ENCODE assay signal across 27 mouse cellular contexts in the genomic region with DNA sequence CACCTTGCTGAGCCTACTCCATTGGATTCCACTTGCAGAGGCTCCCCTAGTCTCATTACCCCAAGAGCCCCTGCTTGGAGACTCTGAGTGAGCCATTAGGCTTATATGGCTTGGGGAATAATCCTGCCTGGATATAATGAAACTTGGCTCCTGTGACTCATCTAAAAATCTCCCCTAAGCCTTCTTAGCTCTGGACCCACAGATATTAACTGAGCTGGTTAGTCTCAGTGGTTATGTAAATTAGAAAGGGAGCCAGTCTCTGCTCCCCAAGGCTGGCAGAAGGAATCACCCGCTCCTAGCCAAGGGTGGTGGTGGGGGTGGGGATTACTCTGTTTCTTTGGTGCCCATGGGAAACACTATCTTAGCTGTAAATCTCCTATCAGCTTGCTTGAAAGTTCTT.
DNase-seq lines count a peak whose midpoint lies in the region; TF ChIP-seq lines count a peak whose summit lies in the region.
"Had no signal": no experiment of that assay in that cellular context is flagged by ENCODE, and none has a peak within 500 bp of the region (broad histone marks: within the 10 kb centered on the region; RNA-seq: fewer than 3 reads in every experiment).

No protein-coding gene starts in this region.

- peaks cover 11% of the 10 kb centered on the region for H3K4me1 ChIP-seq in olfactory bulb, adult 2 months (ENCODE audit: control insufficient read depth, insufficient read depth, low read length)
- H3K4me1 ChIP-seq: heart, embryonic 15.5 days; megakaryocyte, embryonic 14.5 days had no signal

- 23% methylated on average over 1 of the region's 1 CpGs for WGBS in olfactory bulb, adult 2 months

- DNase-seq in gastrocnemius, adult 2 months: no peak
- DNase-seq in gastrocnemius, postnatal 25 days: no peak
- no peak for DNase-seq in left cerebral cortex, adult 2 months (ENCODE audit: extremely low spot score in 1 of 2, low spot score in 2 of 2)
- DNase-seq in left cerebral cortex, postnatal 25 days (ENCODE audit: low spot score in 2 of 2): no peak
- DNase-seq in brain, embryonic 14.5 days (ENCODE audit: low read depth): peak; percentile 35
- no peak for DNase-seq in adrenal gland, adult 18-20 months (ENCODE audit: low spot score in 2 of 2)
- DNase-seq: adrenal gland, postnatal 10 days; cerebellum, adult 8-10 months; cerebellum, postnatal 36 days; embryo, embryonic 11 days; gastrocnemius, postnatal 36 days; heart, postnatal 36 days; kidney, adult 11 months; kidney, postnatal 36 days; left cerebral cortex, postnatal 4 days; lung, embryonic 14.5 days; right cerebral cortex, postnatal 14 days; thymus, adult 2 months; thymus, postnatal 4 days had no signal

- peak overlapping the region; percentile 59; the same call in 1 of the 2 replicates for H3K27ac ChIP-seq in gastrocnemius, adult 2 months
- H3K27ac ChIP-seq in left cerebral cortex, adult 2 months: peak overlapping the region; percentile 50
- peak overlapping the region; percentile 83 for H3K27ac ChIP-seq in olfactory bulb, adult 2 months (ENCODE audit: insufficient read depth, low read depth, low read length)
- H3K27ac ChIP-seq: embryonic facial prominence, embryonic 15.5 days; heart, embryonic 15.5 days; kidney, embryonic 15.5 days; limb, embryonic 15.5 days; liver, embryonic 14.5 days; stomach, postnatal 0 days had no signal

- H3K4me3 ChIP-seq in gastrocnemius, adult 2 months: no peak overlapping the region
- H3K4me3 ChIP-seq in left cerebral cortex, adult 2 months: no peak overlapping the region
- H3K4me3 ChIP-seq in olfactory bulb, adult 2 months (ENCODE audit: insufficient read depth, low read depth, low read length): no peak overlapping the region
- H3K4me3 ChIP-seq: embryonic facial prominence, embryonic 15.5 days; heart, embryonic 15.5 days; kidney, embryonic 15.5 days; limb, embryonic 15.5 days; megakaryocyte, embryonic 14.5 days had no signal

- intact Hi-C loops in gastrocnemius, adult 2 months (cut with DNase I): no loop called here
- intact Hi-C loops in left cerebral cortex, adult 2 months (cut with DNase I): no loop called here
- intact Hi-C loops in left cerebral cortex, postnatal 25 days (cut with DNase I): no loop called here

- no peak for TF ChIP-seq POLR2A in brain, embryonic 14.5 days (IDR thresholded peaks at IDR 0.05; ENCODE audit: borderline replicate concordance, extremely low read depth, insufficient read depth, insufficient read length, poor library complexity, severe bottlenecking)
- no peak for TF ChIP-seq POLR2A in olfactory bulb, adult 2 months (IDR thresholded peaks at IDR 0.05; ENCODE audit: insufficient read depth, low read depth, low read length)

- no peak for TF ChIP-seq CTCF in gastrocnemius, adult 2 months (IDR thresholded peaks at IDR 0.05)
- no peak for TF ChIP-seq CTCF in left cerebral cortex, adult 2 months (IDR thresholded peaks at IDR 0.05)
- no peak for TF ChIP-seq CTCF in brain, embryonic 14.5 days (IDR thresholded peaks at IDR 0.05; ENCODE audit: borderline replicate concordance, extremely low read depth, insufficient read depth, insufficient read length)
- no peak for TF ChIP-seq CTCF in olfactory bulb, adult 2 months (IDR thresholded peaks at IDR 0.05; ENCODE audit: insufficient read depth, low read depth, low read length)
